Mouse (Mus musculus) neural tube, embryonic 12.5 days (tissue): ENCODE data around the gene Gm28778. TPM values are rescaled to one million over a fixed set of nuclear protein-coding genes. Genes with fewer than 3 reads are reported as not detected.
"Not testable (repeated sequence)": the region's sequence is repeated elsewhere in the genome, so short reads cannot be mapped to it uniquely, and the experiment has no call there.

Experiments used
- ATAC-seq: fragments of 200-750 bp; cut with Nextera tagmentation; 2 replicates; pipeline ENCODE4 v1.8.0; 2017; ENCODE audit warnings: low read depth, mild to moderate bottlenecking, moderate TSS enrichment, moderate library complexity; ENCODE audit not compliant: low FRiP score
- H3K27ac ChIP-seq: fragments of 300-500 bp; sonication (generic); 2 replicates; pipeline ENCODE4 v1.5.1; 2016
- H3K27me3 ChIP-seq: fragments of 300-500 bp; sonication (generic); replicated peaks from 2 replicates; pipeline ENCODE4 v1.6.1; 2016; ENCODE audit warnings: mild to moderate bottlenecking
- H3K36me3 ChIP-seq: fragments of 300-500 bp; sonication (generic); 2 replicates; pipeline ENCODE4 v1.6.1; 2016; ENCODE audit warnings: mild to moderate bottlenecking
- H3K4me1 ChIP-seq: fragments of 300-500 bp; sonication (generic); 2 replicates; pipeline ENCODE4 v1.6.1; 2016
- H3K4me2 ChIP-seq: fragments of 300-500 bp; sonication (generic); replicated peaks from 2 replicates; pipeline ENCODE4 v1.6.1; 2016; ENCODE audit warnings: mild to moderate bottlenecking
- H3K4me3 ChIP-seq: fragments of 300-500 bp; sonication (generic); 2 replicates; pipeline ENCODE4 v1.5.1; 2016
- H3K9ac ChIP-seq: fragments of 300-500 bp; sonication (generic); 2 replicates; pipeline ENCODE4 v1.6.1; 2016; ENCODE audit warnings: mild to moderate bottlenecking
- H3K9me3 ChIP-seq: fragments of 300-500 bp; sonication (generic); 2 replicates; pipeline ENCODE4 v1.6.1; 2016; ENCODE audit warnings: mild to moderate bottlenecking
- WGBS: fragments of 180-500 bp; shearing (Covaris S2); methylation state at CpG from one replicate; pipeline ENCODE4 v1.1.7; 2016; 5-methylcytosine and 5-hydroxymethylcytosine counted together
- polyA plus RNA-seq: library from polyadenylated mRNA; unstranded; fragments of >200 nt; fragmentation: Nextera tagmentation; extraction: Ambion mirVana; gene quantifications from 2 replicates; pipeline ENCODE4 v1.2.1, GENCODE M21; 2016

Gene Gm28778
- polyA plus RNA-seq, 1 experiment from 2014 or later, result not detected

GRCm38 (mm10) chr1:53333527-53333926 is 36.6 kb downstream of the Gm28778 start:
- H3K4me2 ChIP-seq, H3K27ac ChIP-seq, H3K36me3 ChIP-seq, H3K4me1 ChIP-seq, H3K4me3 ChIP-seq, H3K27me3 ChIP-seq, H3K9me3 ChIP-seq, ATAC-seq, H3K9ac ChIP-seq: not testable (repeated sequence)
- 92% methylated on average over 5 of the region's 5 CpGs for WGBS

DNA sequence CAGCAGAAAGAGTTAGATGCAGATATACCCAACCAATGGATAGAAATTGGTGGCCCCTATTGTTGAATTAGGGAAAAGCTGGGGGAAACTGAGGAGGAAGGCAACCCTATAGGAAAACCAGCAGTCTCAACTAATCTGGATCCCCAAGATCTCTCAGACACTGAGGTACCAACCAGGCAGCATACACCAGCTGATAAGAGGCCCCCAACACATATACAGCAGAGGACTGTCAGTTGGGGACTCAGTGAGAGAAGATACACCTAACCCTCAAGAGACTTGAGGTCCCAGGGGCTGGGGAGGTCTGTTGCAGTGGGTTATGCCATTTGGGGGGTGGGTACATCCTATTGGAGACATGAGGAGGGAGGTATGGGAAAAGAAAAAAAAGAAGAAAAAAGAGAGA is 38.6 kb downstream of the Gm28778 start:
- Histone ChIP-seq H3K27ac (no peak overlapping the region), H3K27me3 (no peaks in the 10 kb centered on the region), H3K4me3 (no peak overlapping the region), H3K36me3 (peaks cover 3% of the 10 kb centered on the region), H3K4me1 (no peaks in the 10 kb centered on the region), H3K9me3 (no peaks in the 10 kb centered on the region), H3K4me2 (no peak overlapping the region), H3K9ac (no peak overlapping the region)
- ATAC-seq, result no peak

DNA sequence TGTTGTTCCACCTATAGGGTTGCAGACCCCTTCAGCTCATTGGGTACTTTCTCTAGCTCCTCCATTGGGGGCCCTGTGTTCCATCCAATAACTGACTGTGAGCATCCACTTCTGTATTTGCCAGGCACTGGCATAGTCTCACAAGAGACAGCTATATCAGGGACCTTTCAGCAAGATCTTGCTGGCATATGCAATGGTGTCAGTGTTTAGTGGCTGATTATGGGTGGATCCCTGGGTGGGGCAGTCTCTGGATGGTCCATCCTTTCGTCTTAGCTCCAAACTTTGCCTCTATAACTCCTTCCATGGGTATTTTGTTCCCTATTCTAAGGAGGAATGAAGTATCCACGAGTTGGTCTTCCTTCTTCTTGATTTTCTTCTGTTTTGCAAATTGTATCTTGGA is 40.5 kb downstream of the Gm28778 start:
- H3K4me1 ChIP-seq, H3K27ac ChIP-seq, H3K27me3 ChIP-seq, ATAC-seq, H3K9ac ChIP-seq, H3K4me3 ChIP-seq, H3K4me2 ChIP-seq: not testable (repeated sequence)
- Histone ChIP-seq H3K9me3 (peaks cover 12% of the 10 kb centered on the region), H3K36me3 (peaks cover 22% of the 10 kb centered on the region)
- WGBS, result 65% methylated on average over 2 of the region's 2 CpGs

- no peak overlapping the region for H3K27ac ChIP-seq
- H3K36me3 ChIP-seq, result peaks cover 50% of the 10 kb centered on the region
- no peaks in the 10 kb centered on the region for H3K4me1 ChIP-seq
- H3K9me3 ChIP-seq, result peaks cover 13% of the 10 kb centered on the region
- no peak for ATAC-seq
- H3K27me3 ChIP-seq, result no peaks in the 10 kb centered on the region
- H3K4me2 ChIP-seq, result no peak overlapping the region
- WGBS, result 96% methylated on average over 2 of the region's 2 CpGs
- no peak overlapping the region for H3K9ac ChIP-seq
- no peak overlapping the region for H3K4me3 ChIP-seq
Measured at GRCm38 (mm10) chr1:53341071-53341470, 44.2 kb downstream of the Gm28778 start.

DNA sequence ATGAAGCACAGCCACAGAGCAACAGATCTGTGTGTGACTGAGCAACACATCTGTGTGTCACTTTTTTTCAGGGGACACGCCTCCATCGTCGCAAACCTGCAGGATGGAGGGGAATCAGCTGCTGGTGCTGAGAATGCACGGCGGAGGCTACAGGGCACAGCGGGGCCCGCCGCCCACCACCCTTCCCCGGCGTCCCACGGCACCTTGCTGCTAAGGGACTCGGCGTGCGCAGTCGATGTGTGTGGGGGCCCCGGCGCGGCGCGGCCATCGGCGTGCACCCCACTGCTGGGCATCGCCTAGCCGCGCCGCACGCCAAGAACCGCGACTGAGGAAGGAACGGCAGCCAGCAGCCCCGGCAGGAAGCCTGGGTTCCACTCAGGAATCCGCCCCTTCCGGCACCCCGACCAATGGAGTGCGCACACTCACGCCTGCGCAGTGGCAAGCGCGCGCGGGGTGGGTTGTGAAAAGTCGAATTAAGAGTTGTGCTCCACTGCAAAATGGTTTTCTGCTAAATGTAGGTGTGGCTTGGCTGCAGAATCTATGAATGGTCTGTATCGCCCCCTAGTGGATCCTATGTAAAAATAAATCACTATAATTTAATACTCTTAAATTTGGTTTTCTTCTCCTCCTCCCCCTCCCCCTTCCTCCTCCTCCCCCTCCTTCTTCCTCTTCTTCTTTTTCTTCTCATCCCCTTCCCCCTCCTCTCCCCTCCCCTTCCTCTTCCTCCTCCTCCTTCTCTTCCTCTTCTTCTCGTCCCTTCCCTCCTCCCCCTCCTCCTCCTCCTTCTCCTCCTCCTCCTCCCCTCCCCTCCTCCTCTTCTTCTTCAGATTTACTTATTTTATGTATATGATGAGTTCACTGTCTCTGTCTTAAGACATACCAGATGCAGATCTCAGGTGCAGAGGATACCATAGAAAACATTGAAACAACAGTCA is 55.7 kb downstream of the Gm28778 start, which contains the start of the genes Asdurf, Gm28551 and Asnsd1:
Gene Asdurf (minus strand): TSS at position 293 of the 935 bp plus-strand sequence.
Gene Gm28551 (minus strand): TSS at position 341 of the 935 bp plus-strand sequence.
Gene Asnsd1 (minus strand): TSS at position 426 of the 935 bp plus-strand sequence.
- ATAC-seq, result peak; percentile 100
- H3K4me1 ChIP-seq, result peaks cover 7% of the 10 kb centered on the region
- H3K27ac ChIP-seq, result peak within 1 kb of the TSS; percentile 83
- H3K9me3 ChIP-seq, result no peaks in the 10 kb centered on the region
- WGBS, result under 1% methylated on average over 43 of the region's 44 CpGs
- H3K36me3 ChIP-seq, result peaks cover 19% of the 10 kb centered on the region
- peak within 1 kb of the TSS; percentile 86 for H3K4me3 ChIP-seq
- no peaks in the 10 kb centered on the region for H3K27me3 ChIP-seq
- peak within 1 kb of the TSS; percentile 93 for H3K9ac ChIP-seq
- H3K4me2 ChIP-seq, result peak within 1 kb of the TSS; percentile 59

DNA sequence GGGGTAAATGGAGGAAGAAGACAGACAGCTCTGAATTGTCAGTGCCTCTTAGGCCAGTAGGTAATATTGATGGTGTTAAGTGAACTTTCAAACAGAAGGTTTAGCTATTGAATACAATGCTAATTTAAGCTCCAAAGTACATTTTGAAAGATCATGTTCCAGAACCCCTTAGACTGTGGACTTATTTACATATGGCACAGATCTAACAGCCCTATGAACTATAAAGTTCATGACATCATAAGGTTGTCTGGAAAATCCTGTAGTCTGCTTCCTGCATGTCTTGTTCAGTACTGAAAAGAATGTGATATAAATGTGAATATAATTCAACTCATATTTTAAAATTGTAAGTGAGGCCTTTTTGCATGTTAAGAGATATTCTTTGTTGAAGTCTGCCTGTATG is 62.1 kb downstream of the Gm28778 start:
- Histone ChIP-seq H3K4me1 (no peaks in the 10 kb centered on the region), H3K9ac (no peak overlapping the region), H3K27me3 (no peaks in the 10 kb centered on the region), H3K27ac (no peak overlapping the region), H3K9me3 (no peaks in the 10 kb centered on the region), H3K4me3 (no peak overlapping the region), H3K36me3 (no peaks in the 10 kb centered on the region), H3K4me2 (no peak overlapping the region)
- ATAC-seq, result no peak

Other genes with a start within 250 kb of the Gm28778 start
- gene Mstn, start 235.5 kb upstream of the Gm28778 start, polyA plus RNA-seq, result 4.5 and 4.8 TPM in 2 replicates
- gene 1700019A02Rik, start 109.5 kb upstream of the Gm28778 start, polyA plus RNA-seq, result not detected in 2 replicates
- 15.9 and 18.7 TPM in 2 replicates for gene Pms1, start 93 bp upstream of the Gm28778 start, polyA plus RNA-seq
- gene Ormdl1, start within 50 bp of the Gm28778 start, polyA plus RNA-seq, result 62.2 and 64.5 TPM in 2 replicates
- gene Osgepl1, start 16.5 kb downstream of the Gm28778 start, polyA plus RNA-seq, result 22.6 and 26.4 TPM in 2 replicates
- gene Asdurf, start 55.5 kb downstream of the Gm28778 start, polyA plus RNA-seq, result 12.2 and 18.8 TPM in 2 replicates
- 0.72 and 1.2 TPM in 2 replicates for gene Gm28551, start 55.6 kb downstream of the Gm28778 start, polyA plus RNA-seq
- gene Asnsd1, start 55.6 kb downstream of the Gm28778 start, polyA plus RNA-seq, result 74.0 and 80.7 TPM in 2 replicates